Mouse (Mus musculus): ENCODE data around the gene L2hgdh.

Gene L2hgdh

DNA sequence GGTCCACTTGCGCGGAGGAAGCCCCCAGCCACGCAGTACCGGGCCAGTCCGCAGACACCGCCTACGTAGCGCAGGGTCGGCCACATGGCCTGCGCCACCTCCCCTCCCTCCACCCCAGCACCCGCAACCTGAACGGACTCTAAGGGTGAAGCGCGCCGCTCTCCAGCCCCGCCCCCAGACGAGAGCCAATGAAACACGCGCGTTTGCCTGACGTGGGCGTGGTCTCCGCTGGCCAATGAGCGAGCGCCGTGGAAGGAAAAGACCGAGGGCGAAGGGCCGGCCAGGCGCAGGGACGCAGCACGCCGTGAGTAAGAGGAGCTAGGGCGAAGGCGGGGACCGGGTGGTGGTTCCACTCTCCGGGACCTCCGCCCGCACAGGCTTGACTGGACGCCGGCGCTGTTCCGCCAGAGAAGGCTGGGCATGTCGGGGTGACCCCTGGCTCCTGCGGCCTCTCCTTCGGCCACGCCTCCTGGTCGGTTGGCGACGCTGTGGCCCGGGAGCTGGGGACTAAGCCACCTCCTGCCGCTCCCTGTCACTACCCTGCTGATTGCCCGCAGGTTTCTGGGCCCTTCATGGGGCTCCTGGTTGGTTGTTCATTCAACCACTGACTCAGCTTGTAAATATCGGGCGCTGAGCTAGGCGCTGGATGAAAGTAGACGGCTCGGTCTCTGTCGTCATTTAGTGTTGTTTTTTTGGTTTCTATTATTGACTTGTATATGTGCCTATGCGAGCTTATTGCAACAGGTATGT, at the start of gene L2hgdh, which contains the start of gene Atp5s:
Gene L2hgdh (minus strand): TSS at position 163 of the 750 bp plus-strand sequence.
Gene Atp5s (plus strand): TSS at position 240 of the 750 bp plus-strand sequence.
- peak; percentile 95 to 97 for DNase-seq (ENCODE audit: low spot score in 2 of 2)

DNA sequence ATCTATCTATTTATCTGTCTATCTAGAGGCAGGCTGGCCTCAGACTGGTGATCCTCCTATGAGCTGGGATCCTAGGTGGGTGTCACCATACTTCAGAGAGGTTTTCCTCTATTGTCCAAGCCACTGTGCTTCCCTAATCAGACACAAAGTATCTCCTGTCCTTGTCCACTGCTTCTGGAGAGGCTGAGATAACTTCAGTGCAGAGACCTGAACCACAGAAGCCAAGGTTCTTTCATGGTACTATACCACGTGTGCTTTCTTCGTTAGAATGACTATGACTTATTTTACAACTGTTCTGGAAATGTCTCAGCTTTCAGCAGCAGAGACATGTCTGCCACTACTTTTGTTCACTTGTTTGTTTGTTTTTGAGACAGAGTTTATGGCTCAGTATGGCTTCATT, 44.2 kb upstream of the L2hgdh start:
- DNase-seq (ENCODE audit: low spot score in 2 of 2): no peak

DNA sequence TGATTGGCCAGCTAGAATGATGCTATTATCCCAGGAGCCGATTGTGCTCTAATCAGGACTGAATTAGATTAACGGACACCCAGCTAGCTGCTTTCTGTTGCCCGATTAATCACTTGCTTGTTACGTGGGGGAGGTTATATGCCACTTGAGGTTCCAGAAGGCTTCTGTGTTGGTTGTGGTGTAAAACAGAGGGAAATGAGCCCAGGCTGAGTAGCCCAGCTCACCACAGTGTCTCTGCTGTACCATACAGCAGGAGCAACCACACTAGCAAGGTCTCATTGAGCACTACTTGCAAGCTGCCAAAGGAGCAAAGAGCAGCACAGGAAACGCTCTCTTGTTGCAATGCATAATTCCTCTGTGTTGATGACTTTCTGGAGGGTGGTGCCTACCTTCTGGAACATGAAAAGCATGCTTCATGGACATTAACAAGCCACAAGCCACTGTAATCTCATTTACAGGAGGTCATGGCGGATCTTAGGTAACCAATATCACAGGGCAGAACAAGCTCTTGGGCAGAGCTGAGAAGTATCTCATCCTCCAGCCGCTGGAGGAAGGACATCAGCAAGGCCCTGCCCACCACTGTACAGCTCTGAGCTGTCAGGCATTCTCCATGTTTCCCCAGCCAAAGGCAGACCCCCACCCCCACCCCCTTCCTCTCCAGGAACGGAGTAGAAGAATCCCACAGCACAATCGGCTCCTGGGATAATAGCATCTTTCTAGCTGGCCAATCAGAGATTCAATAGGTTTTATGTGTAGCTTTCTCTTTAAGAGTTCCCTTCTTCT, 43.0 kb upstream of the L2hgdh start:
- no peak for DNase-seq (ENCODE audit: low spot score in 2 of 2)

DNA sequence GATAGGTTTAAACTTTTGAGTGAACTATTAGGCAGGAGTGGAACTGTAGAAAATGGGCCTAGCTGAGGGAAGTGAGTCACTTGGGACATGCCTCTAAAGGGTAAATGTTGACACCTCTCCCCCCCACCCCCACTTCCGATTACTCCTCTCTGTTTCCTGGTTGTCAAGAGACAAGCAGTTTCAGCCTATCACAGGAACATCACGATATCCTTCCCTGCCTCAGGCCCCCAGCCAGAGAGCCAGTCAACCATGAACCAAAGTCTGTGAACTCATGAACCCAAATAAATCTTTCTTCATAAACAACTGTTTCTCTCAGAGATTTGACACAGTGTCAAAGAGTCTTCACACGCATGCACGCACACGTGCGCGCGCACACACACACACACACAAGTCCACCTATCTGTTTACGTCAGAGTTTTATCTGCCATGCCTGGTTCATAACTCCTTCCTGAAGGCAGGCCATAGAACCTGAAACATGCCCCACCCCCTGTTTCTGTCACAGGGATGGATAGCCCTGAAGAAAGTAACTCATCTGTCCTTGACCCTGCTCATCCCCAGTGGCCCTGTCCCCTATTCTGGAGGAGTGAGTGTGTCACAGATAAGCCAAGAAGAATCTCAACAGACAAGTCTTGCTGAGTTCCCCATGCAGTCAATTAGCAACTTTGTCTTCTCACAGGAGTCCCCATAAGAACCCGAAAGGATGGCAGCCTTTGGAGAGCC, 41.7 kb upstream of the L2hgdh start:
- no peak for DNase-seq (ENCODE audit: low spot score in 2 of 2)

DNA sequence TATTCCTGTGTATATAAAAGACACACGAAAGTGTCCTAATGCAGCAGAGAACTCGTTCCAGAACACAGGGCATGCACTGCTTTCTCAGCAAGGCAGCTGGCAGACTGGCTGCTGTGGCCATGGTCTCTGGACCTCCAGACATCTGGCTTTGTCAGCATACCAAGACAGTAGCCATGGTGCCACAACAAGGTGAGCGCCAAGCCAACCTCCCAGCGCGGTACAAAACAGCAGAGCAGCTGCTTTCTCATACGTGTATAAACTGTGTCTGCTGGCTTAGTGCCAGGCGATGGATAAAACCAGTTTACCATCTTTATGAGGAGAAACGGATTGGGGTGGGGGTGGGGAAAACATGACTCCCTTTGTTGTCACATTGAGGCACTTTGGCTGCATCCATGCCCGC, 40.9 kb upstream of the L2hgdh start:
- no peak for DNase-seq (ENCODE audit: low spot score in 2 of 2)

DNA sequence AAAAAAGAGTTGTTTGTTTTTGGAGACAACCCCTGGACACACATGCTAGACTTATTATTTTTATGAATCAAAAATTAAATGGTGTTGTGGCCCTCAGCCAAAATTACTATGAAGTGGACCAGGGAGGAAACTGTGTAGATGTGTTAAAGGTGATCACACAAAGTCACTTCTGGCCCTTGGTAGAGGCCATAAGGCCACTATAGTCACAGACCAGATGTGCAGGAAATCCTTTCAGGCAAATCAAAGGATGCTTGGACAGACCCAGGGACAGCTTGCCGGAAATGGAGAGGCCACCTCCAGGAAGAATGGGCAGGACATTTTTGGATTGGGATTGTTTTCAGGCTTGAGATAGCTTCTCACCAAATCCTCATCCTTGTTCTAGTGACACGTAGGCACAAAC, 36.9 kb upstream of the L2hgdh start:
- DNase-seq (ENCODE audit: low spot score in 2 of 2): no peak

DNA sequence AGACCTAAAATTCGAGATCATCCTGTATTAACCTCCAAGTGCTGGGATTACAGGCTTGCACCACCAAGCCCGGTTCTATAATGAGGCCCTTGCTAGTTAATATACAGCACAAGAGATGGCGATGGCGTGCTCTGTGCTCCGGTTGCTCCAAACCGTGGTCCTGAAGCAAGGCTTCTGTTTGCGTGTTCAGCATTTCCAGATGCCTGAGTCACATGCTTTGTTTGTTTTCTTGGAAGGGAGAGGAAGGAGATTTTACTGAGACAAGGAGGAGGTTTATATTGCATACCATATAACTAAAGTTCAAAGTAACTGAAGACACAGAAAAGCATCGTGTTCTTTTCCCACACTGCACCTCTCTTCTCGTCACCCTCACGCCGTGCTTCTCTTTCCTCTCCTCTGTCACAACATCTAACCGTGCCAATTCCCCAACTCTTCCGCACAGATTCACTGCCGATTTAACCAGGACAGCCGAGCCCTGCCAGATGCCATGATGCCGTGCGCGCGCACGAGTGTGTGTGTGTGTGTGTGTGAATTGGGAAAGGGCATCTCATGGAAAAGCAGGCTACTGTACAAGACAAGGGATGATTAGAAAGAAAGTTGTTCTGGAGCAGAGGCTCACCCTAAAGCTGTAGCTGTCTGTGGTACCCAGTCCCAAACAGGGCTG, 36.2 kb upstream of the L2hgdh start:
- no peak for DNase-seq (ENCODE audit: low spot score in 2 of 2)

DNA sequence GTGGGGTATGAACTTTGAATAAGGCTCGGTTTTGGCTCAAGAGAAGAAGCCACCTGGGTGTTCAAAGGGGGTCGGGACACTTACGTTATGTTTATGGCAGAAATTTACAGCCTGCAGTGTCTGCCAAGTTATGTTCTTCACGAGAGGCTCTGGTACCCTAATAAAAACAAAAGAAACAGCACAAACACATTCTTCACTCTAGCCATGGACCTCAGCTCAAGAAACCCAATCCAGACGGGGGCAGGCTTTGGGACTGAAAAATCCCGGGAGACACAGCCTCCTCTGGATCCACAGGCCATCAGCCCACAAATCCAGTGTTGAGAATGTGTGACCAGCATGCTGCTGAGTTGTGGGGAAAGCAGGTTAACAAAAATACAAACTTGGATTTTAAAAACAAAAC, 35.3 kb upstream of the L2hgdh start:
- DNase-seq (ENCODE audit: low spot score in 2 of 2): no peak

DNA sequence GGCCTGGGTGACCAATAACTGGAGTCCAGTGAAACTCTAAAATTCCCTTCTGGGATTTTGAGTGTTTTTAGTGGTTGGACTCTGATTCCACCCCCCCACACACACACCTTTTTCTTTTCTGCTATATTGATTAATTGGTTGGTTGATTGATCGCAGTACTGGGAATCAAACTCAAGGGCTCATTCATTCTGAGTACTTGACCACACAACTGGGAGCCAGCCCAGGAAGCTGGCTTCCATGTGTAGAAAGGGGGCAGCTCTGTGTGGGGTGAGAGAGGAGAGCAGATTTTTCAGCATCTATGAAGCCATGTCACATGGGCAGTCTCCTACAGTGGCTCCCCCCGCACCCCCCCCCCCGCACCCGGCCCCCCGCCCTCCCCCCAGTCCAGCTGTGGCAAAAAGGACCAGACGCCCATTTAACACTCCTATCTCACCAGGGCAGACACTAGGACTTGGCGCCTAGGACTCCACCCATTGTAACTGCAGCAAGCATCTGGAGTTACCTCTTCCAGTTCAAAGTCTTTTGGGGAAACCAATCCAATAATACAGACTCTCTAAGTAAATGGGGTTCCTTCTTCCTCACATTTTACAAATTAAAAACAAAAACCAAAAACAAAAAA, 34.7 kb upstream of the L2hgdh start:
- no peak for DNase-seq (ENCODE audit: low spot score in 2 of 2)

DNA sequence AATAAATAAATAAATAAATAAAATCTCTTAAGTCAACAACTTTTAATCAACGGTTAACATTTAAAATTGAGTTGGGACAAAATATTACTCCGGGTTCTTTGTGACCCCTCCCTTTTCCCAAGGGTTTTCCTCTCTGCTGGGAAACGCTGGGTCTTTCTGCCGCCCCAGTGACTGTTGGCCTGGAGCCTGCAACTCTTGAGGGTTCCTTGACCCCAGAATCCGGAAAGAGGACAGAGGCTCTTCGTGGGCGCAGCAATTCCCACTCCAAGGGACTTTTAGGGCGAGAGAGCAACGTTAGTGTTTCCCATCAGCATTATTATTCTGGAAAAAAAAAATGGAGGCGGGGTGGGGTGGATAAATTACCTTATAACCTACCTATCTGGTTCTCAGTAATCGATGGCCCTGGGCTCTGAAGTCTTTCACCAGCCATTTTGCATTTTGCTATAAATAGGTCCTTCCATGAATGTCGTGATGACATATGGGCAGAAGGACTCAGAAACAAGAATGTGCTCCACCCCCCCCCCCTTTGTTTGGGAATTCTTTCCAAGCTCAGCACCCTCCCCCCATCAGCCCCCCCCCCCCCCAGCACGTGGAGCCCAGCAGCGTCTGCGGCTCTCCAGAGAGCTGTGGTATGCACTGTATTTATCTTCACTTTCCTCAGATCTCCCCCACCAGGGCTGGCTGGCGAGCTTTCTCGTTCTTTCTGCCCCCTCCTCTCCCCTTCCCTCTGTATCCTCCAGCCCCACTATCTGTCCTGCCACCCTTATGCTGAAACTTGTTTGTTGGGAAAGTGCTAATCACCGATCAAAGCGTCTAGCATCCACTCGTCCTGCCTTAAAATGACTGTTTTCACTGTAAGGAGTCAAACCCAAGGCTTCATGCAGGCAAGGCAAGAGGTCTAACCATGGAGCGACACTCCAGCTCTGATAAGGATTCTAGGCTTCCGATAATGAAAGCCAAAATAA, 33.8 kb upstream of the L2hgdh start:
- DNase-seq (ENCODE audit: low spot score in 2 of 2): no peak

DNA sequence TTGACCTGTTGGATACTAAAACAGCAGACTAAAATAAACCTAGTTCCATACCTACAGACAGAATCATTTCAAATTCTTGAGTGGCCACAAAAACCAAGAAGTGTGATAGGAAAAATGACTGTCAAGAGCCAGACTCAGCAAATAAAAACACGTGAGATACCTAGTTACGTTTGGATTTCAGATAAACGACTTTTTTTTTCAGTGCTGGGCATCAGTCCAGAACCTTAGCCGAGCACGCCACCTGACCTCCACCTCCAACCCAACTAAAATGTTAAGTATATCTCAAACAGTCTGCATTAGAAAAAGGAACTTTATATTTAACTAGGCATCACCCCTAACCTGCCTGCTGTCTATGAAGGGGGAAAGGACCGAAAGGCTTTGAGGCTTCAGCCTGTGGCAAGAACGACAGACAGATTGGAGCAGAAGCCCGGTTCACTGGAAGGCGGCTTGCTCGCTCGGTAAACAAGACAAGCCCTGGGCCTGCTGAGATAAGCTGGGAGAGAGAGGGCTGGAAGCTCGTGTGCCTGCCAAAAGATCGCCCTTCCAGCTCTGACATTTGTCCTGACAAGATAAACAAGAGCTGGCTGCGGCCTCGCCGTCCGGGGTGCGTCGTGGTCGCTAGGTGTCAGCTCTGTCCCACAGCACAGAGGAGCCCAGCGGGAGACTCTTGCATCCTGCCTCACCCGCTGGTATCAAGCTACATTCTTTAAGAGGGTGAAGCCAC, 32.9 kb upstream of the L2hgdh start:
- peak; percentile 46 to 80 for DNase-seq (ENCODE audit: low spot score in 2 of 2)

DNA sequence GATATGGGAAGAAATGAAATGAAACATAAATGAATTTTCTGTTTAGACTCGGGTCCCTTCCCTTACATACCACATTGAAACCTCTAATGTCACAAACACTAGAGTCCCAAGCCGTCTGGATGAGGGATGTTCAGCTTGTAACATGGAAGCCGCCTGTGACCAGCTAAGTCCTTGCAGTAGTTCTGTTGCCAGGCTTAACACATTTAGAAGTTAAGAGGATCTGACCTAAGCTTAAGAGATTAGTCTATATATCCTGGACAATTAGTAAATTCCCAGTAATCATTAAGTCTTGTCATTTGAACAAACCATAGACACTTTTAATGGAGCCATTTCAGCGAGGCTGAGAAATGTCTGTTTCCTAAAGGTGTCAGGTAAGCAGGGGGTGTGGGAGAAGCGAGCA, 31.3 kb upstream of the L2hgdh start:
- DNase-seq (ENCODE audit: low spot score in 2 of 2): no peak

DNA sequence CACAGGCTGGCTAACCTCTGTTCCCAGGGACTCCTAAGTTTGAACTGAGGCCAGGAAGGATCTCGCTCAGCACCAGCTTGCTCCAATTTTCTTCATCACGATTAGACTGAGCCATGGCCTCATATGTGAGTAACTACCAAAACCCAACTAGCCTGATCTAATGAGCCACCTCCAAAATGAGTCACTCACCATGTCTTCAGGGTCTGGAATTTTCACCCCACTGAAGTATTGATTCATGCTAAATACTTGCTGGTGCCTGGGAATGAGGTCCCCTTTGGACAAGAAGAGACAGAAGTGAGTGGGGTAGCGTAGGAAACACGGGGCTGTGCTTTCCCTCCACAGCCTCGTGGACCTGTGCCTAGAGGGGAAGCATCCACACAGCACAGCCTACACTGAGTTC, 29.3 kb upstream of the L2hgdh start:
- no peak for DNase-seq (ENCODE audit: low spot score in 2 of 2)

DNA sequence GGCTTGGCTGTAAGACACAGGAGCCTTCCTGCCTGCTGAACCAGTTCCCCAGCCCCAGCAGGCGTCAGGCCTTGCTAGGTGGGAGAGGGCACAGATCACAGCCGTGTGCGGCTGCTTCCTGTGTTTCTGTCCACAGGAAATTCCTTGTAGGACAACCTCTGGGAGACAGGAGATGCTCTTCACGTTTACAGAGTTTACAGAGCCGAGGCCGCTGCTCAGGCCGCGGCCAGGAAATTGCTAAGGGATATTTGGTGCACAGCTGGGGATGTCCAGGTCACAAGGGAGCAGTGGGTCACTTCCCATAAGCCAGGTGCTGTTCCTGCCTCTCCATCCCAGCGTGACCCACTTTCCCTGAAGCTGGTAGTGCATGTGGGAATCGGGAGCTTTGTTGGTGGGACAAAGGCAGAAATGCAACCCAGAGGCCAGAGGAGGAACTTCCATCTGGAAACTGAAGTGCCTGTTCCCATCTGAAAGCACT, 27.2 kb upstream of the L2hgdh start:
- DNase-seq (ENCODE audit: low spot score in 2 of 2): peak in 1 of 2 experiments; percentile 13

DNA sequence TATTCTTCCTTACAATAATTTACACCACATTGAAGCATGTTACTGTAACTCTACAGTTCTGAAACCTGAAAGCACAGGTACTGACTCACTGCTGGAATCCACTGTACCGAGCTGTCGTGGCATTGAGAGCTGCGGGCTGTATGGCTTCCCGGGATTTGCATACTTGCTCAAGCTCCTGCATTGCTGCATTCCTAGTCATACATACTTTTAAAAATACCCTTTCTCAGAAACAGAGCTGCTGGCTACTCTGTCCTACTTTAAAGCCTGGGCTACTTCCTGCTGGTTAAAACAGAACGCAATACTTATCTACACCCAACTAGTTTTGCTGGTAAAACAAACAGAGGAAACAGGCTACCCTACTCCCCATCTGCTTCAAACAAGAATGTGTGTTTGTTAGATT, 19.5 kb upstream of the L2hgdh start:
- DNase-seq (ENCODE audit: low spot score in 2 of 2): no peak

DNA sequence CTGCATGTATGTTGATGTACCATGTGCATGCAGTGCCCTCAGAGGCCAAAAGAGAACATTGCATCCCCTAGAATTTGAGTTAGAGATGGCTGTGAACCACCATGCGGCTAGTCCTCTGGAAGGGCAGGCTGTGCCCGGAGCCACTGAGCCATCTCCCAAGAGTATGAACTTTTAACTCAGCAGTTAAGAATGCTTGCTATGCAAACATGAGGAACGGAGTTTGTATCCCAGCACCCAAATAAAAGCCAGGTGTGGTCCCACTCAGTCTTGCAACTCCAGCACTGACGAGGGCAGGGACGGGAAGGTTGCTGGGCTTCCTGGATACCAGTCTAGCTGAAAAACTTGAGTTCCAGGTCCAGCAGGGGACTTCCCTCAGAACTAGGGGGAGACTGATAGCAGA, 17.3 kb upstream of the L2hgdh start:
- DNase-seq (ENCODE audit: low spot score in 2 of 2): no peak

DNA sequence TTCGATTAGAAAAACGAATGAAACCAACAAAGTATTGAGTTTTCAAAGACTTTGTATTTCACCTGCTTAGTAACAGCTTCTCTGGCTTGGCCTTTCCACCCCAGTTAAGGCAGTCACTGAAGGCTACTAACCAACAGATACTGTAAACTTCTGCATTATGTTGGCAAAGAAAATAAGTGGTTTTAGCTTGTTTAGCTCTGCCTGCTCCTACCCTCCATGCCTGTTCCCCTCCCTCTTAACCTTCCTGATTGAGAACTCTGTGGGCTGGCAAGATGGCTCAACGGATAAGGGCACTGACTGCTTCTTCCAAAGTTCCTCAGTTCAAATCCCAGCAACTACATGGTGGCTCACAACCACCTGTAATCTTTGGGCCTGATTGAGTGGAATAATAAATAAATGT, 9.2 kb upstream of the L2hgdh start:
- no peak for DNase-seq (ENCODE audit: low spot score in 2 of 2)

DNA sequence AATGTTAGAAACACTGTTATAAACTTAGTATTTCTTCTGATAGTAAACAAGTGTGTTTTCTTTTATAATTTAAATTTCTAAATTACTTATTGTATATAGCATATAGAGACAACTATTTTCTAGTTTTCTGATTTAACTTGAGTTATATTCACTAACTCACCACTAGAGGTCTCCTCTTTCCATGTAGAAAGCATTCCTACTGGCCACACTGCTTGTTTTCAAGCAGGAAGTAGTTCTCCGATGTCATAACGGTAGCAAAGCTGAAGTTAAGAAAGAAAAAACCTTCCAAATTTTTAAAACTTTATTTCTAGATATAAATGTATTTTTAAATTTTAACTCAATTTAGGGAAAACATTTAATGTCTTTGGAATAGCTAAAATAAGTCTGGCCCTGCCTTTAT, 8.8 kb upstream of the L2hgdh start:
- no peak for DNase-seq (ENCODE audit: low spot score in 2 of 2)

DNA sequence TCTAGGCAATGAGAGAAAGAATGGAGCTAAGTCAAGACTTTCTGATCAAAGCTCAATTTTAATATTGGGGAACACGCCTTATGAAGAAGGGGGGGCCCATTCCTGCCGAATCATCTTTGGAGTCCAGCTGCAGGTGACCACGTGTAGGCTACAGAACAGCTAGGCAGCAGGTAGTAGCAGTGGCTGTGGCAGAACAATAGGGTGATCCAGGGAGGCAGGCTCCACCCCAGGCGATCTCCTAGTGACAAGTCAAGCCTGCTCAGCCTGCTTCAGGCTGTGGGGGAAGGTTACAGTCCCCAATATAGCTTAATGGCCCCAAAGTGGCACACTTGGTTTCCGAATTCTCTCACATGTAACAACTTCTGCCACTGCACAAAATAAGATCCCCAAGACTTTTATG, 7.5 kb upstream of the L2hgdh start:
- no peak for DNase-seq (ENCODE audit: low spot score in 2 of 2)

DNA sequence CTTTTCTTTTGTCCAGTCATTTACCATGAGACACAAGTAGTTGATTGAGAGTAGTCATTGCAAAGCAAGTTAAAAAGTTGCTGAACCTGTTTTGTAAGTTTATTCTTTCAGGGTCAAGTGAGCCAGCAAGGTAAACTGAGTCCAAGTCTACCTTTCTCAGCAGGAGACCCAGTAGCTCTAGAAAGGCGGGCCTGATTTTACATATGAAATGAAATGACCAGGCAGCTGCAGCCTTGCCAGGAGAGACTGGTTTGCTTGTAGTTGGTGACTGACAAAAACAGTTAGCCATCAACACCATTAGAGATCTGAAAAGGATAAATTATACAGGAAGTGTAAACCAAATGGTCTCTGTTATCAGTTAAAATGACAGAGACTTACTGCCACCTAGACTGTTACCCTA, 5.6 kb upstream of the L2hgdh start:
- DNase-seq (ENCODE audit: low spot score in 2 of 2): no peak
